Mouse (Mus musculus) ZHBTc4 (cell line): ENCODE data around the gene Rcc1l.
A peak's percentile ranks its signal among the peaks of the same experiment; 100 is the strongest.

Experiments
- DNase-seq: peaks from one replicate; pipeline ENCODE4 v3.0.0-alpha.2; 2011; ENCODE audit warnings: low read depth, low spot score

Rcc1l gene

DNA sequence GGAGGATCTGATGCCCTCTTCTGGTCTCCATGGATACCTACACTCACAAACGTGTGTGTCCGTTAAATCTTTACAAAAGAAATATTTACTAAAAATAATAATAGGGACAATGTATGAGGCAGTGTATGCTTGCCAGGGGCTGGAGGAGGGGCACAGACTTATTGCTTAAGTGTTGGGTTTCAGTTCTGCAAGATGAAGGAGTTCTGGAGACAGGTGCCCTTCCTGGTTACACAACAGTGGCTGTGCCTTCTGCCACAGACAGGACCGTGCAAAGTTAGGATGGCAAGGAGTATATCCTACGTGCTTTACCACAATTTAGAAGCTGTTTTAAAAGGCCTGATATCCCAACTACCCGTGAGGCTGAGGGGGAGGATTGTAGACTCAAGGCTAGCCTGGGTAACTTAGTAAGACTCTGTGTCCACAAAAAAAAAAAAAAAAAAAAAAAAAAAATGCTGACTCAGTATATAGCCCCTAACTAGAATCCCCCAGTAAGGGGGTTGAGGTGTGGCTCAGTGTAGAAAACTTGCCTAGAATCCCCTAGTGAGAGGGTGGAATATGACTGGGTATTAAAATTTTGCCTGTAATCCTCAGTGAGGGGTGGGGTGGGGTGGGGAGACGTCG lies 60.8 kb downstream of the Rcc1l start:
- DNase-seq = no peak

- no peak for DNase-seq
Measured at GRCm38 (mm10) chr5:134114981-134115380, 61.6 kb downstream of the Rcc1l start.

GRCm38 (mm10) chr5:134105829-134106228 lies 70.7 kb downstream of the Rcc1l start:
- no peak for DNase-seq

DNA sequence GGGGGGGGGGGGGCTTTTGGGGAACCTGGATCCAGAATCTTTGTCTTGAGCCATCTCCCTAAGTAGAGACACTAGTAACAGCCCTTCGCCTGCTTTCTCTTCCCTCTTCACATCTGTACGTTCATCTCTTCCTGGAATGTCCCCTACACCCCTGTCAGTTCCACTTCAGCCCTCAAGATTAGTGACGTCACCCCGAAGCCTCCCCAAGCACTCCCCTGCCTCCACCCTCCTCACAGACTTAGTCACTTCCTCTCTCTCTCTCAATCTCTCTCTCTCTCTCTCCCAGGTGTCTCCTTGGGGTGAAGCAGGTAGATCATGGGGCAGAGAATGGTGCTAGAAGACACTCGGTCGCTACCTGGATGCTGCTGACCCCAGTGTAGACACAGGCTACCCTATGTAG lies 73.9 kb downstream of the Rcc1l start:
- no peak for DNase-seq

GRCm38 (mm10) chr5:134101883-134102282 lies 74.7 kb downstream of the Rcc1l start:
- DNase-seq = no peak

GRCm38 (mm10) chr5:134101322-134101721 lies 75.3 kb downstream of the Rcc1l start:
- no peak for DNase-seq

DNA sequence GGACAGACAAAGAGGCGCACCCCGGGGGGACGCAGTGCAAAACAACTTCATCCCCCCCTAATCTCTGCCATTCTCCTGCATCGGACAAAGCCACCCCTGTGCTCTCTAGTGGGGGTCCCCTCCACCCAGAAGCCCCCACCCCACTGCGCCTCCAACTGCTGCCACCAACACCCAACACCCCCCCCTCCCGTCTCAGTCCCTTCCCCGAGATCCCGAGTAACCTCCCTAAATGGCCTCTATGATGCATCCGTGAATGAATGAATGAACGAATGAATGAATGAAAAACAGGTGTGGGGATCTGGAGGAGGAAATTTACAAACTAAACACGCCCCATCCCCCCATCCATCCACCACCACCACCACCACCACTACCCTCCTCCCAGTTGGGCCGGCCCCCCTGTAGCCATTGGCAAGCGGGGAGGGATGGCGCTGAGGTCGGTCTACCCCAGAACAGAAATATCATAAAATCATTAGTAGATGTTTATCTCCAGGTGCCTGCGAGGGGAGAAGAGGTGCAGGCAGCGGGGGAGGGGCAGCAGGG lies 76.3 kb downstream of the Rcc1l start:
- DNase-seq = no peak

DNA sequence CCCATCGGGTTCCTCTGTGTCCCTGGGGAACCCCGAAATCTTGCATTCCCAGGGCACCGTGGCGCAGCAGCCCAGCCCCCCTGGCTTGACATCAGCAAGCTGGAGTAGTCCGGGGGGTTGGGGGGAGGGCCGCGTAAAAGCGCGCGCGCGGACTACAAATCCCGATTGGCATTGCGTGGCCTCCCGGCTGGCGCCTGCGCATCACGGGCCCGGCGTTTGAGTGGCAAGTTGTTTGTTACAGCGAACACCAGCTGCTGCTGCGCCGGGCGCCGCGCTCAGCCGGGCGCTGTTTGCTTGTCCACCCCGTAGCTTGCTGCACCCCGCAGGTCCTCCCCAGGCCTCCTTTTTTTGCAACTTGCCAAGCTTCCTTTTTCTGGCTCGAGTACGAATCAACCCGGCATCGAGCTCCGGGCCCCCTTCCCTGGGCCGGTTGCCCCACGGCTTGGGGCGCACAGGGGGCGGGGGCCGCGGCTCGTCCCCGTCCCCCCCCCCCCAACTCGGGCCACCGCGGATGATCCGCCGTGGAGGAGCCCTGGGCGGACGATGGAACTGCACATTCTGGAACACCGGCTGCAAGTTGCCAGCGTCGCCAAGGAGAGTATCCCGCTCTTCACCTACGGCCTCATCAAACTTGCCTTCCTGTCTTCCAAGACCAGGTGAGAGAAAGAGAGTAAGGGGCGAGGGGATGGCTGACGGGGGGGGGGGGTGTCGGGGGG lies 76.9 kb downstream of the Rcc1l start, which contains the start of gene Castor2:
Gene Castor2 (plus strand): TSS at position 216 of the 716 bp plus-strand sequence.
- DNase-seq = peak; percentile 95

DNA sequence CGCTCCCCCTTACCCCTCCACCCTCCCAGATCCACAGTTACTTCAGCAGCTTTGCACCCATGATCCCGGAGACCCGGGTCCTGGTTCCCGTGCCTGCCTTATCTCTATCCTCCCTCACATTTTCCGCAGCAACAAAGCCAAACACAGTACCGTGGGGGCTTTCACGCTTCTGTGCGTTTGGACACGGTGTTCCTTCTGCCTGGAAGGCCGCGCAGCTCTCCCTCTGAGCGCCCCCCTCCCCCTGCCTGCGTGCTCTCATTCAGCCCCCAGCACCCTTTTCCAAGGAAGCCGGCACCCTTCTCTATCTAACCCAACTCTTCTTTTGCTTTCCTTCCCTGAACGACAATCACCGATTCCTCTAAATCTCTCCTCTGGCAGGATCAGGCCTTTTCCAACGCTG lies 77.6 kb downstream of the Rcc1l start:
- peak; percentile 27 for DNase-seq

GRCm38 (mm10) chr5:134098341-134098902 lies 78.2 kb downstream of the Rcc1l start:
- no peak for DNase-seq
